Mouse (Mus musculus): ENCODE results near the gene Erg.

DNA sequence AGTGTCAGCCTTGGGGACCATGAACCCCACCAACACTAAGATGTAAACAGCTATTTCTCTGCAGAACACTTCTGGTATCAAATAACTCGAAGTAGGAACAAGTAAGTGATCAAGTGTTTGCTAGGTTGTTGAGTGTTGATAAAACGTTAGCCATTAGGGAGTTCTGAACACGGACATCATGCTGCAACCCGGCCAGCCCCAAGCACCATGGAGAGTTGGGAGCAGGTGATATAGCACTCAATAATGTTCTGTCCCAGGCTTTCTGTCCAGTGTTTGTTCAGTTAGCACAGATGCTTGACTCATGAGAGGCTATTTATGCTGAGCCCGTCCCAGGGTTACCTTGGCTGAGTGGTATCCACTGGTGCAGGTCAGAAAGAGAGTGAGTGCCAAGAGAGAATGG is 254.2 kb downstream of the Erg start:
- TF ChIP-seq CTCF (IDR thresholded peaks at IDR 0.05; ENCODE audit: borderline replicate concordance, insufficient read depth, low read depth, low read length) (no peak), POLR2A (IDR thresholded peaks at IDR 0.05; ENCODE audit: borderline replicate concordance, insufficient read depth, low read length) (no peak)
